Mouse (Mus musculus): ENCODE results near the gene Gfod1.

The Gfod1 gene

DNA sequence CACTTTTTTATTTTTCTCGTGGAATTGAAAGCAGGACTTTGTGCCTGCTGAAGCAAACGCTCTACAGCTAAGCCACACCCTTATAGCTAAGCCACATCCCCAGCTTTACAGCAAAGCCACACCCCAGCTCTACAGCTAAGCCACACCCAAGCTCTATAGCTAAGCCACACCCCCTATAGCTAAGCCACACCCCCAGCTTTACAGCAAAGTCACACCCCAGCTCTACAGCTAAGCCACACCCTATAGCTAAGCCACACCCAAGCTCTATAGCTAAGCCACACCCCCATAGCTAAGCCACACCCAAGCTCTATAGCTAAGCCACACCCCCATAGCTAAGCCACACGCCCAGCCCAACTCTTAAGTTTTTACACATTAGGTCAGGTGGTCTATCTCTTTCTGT is 42.7 kb downstream of the Gfod1 start:
- no peak for DNase-seq

DNA sequence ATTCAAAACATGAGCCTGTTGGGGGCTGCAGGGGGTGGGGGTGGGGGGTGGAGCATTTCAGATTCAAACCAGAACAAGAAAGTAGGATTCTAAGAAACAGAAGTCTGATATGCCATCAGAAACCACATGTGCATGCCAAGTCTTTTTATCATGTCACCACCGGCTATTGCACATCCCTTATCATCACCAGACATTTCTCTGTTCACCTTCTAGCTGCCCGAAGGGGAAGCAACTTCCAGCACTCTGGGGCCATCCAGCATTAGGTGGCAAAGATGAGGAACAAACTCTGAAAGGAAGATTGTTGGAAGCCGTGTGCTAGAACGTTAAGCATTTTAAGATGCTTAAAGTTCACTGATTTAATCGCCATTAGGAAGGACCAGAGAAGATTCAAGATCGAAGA is 43.2 kb downstream of the Gfod1 start:
- DNase-seq, result no peak

DNA sequence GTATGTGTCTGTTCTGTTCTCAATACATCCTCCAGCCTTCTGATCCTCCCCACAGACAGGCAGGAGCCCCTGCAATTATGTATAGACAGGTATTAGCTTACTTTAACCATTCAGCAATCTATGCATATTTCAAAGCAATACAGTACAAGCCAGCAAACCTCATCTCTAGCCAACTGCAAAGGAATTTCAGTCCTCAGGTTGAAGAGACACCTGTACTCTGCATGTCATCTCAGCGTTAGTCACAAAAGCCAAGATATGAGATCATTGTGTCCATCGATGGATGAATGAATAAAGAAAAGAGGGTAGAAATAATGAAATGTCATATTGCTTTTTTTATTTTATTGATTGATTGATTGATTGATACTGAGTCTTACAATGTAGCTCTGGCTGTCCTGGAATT is 47.5 kb downstream of the Gfod1 start:
- DNase-seq, result no peak

DNA sequence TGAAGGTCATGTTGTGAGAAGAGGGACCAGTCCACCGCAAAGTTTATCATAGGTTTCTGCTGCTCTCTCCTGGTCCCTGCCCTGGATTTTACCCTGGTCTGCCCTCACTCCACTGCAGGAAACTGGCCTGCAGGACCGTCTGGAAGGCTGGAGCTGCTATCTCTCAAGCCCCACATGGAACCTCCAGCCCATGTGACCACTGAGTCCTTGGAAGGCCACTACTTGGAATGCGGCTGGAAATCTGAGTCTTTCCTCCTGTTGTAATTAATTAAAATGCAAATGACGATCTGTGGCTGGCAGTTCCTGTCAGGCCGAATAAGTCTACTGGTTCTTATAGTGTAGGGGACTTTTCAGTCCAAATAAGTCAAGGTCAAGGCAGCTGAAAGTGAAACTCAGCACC is 50.4 kb downstream of the Gfod1 start:
- DNase-seq, result no peak

DNA sequence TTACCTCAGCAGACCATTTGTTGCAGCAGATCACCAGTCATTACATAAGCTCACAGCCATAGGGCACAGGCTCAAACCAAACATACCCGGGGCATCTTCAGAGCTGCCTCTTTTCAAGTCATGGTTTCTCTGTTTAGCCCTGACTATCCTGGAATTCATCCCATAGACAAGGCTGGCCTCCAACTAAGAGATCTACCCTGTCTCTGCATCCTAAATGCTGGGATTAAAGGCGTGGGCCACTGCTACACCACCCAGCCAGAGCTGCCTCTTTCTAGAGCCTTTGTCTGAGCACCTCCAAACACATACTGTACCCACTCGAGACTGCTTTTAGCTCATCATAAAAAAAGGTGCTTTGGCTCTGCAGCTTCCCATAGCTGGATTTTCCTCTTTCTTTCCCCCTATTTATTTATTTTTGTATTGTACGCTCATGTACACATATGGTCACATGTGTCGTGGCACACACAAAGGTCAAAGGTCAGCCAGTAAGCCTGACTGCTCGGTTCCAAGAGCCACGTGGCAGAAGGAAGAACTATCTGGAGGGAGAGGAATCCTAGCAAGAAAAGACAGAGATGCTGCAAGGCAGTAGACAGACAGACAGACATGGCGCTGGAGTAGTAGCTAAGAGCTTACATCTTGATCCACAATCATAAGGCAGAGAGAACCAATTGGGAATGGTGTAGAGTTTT is 51.7 kb downstream of the Gfod1 start:
- no peak for DNase-seq

DNA sequence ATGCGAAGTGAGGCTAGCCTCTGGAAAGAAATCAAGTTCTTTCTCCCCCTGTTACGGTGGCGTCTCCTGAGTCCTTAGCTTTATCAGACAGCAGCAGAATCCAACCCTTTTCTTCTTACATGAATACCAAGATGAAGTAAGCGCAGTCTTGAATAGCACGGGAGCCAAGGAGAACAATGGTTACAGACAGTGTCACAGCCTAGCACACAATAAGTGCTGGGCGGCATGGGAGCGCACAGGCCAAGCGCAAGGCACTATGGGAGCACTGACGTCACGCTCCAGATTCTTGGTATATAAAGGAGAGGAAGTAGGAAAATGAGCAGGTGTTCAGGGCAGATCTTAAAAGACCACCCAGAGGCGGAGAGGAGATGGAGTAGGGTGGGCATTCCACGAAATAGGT is 52.6 kb downstream of the Gfod1 start:
- DNase-seq, result no peak

DNA sequence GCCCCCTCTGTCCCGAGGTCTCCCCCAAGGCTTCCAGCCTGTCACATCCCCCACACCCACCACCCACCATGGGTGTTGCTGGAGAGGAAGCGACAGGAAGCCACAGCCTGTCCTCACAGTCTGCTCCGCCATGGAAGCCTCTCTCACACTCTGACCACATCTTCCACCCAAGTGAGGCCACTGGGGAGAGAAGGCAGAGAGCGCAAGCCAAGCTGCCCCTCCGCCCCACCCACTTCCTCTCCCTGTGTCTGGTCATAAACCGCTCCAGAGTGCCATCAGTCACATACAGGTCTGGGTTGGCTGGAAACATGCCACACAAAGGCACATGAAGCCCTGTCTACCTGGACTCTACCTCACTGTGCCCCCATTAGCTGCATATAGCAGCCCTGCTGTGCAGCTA is 53.3 kb downstream of the Gfod1 start:
- no peak for DNase-seq

DNA sequence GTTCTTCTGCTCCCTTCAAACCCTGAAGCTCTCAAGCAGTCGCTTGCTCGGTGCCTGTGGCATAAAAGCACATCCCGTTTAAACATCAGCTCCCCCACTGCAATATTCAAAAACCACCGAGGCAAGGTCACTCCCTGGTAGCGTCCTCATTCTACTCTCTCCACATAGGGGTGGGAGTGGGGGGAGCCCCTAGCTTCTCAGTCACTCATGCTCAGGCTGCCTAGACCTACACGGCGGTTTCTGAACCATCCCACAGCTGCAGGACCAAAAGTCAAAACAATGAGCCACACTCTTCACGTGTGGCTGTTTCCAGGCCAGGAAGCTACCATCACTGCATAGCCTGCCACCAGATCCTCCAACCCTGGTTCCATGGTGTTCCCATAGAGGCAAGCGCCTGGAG is 53.9 kb downstream of the Gfod1 start:
- no peak for DNase-seq

DNA sequence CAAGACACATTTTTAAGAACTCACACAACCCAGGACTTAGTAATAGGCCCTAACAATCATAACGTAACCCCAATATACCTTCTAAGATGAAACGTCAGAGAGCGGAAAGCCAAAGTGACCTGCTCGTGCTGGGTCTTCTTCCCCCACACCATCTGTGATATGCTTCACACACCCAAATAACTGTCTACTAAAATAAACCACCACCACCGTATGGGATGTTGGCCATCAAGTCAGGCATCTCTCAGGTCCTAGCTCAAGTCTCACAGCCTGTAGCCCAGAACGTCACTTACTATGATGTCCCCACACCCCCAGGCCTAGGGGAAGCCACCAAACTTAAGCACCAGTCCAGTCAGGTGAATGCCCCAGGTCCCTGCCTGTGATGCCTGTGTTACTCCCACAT is 55.6 kb downstream of the Gfod1 start:
- DNase-seq, result no peak

DNA sequence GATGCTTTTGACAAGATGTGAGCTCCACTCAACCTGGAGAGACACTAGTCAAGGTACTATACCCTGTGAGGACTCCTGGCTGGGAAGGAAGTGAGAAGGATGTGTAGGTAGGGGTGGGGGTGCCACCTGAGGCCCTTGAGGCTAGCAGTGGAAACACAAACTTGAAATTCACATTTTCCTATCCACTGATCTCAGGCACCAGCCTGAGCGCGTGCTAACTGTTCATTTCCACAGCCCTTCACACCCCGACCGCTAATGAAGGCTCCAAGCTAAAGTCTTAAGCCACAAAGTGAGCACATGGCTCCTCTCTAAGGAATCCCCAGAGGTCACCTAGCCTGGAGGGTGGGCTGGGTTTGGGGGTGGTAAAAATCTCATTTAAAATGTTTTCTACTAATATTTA is 57.1 kb downstream of the Gfod1 start:
- DNase-seq, result no peak

DNA sequence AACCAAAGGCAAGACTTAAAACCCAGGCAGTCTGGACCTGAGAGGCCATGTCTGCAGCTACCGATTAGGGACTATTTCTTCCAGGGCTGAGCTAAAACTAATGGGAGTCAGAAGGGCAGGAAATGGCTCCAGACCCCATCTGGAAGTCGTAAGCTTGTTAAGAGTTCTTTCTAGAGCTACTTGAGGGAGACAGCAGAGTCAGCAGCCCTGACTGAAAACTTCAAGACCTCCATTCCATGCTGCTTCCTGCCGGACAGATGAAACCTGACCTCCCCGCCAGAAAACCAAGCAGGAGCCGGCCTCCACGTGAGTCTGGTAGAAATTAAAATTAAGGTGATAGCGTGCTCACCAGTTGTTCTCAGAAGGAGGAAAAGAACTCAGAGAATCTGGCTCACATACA is 60.2 kb downstream of the Gfod1 start:
- no peak for DNase-seq

DNA sequence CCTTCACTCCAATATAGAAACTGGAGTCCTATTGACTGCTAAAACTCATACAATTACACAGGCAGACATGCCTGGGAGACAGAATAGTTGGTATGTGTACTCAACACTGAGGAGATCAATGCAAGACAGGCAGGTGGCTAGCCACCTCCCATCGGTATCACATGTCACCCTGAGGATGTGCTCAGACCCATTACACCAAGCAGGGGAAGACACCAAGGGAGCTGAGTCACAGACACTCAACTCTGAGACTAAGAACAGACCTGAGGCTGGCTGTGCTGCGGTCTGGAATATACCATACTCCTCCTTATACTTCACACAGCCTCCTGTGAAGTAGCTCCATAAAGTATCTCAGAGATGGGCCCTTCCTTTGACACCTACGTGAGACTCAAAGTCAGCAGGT is 60.7 kb downstream of the Gfod1 start:
- no peak for DNase-seq

DNA sequence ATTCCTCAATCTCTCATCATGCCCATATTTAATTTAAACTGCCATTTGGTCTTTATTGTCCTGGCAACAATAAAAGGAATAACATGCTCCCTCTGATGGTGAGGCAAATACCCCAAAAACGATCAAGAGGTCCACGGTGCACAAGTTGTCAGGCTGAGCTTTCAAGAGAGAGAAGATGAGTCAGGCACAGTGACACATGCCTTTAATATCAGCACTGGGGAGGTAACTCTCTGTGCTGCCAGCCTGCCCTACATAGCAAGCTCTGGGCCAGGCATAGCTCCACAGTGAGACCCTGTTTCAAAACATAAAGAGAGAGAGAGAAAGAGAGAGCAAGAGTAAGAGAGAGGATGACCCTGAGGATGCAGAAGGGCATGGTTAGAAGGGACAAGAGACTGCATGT is 62.2 kb downstream of the Gfod1 start:
- DNase-seq, result no peak

DNA sequence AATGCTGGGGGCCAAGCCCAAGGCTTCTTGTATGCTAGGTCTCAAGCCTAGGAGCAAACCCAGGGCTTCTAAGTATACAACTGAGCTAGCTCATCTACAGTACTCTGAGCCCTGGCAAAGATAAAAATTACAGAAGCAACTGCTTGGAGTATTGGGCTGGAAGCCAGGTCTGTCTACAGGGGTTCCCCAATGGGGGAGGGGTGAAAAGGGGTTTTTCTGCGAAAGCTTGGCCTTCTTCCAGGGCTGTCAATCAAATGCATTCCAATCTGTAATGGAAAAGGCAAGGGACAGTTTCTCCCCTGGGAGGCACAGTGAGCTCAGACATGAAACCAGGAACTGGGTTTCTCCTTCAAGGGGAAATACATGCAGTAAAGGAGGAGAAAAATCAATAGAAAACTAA is 62.9 kb downstream of the Gfod1 start:
- DNase-seq, result no peak

DNA sequence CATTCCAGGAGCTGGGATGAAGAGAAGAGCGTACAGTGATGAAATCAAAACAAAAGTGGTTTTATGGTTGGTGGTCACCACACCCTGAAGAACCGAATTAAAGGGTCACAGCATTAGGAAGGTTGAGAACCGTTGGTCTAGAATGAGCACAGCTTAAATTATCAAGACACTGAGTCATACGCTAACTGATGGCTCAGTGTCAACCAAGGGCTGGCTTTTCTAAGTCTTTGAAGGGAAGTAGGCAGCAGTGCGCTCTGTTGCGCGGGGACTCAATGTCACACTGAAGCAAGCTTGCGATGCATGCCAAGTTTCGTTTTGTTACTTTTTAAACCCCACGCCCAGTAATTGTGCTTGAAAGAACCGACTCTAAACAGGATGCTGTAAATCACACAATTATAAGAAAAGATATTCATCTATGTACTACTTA is 64.2 kb downstream of the Gfod1 start:
- no peak for DNase-seq

DNA sequence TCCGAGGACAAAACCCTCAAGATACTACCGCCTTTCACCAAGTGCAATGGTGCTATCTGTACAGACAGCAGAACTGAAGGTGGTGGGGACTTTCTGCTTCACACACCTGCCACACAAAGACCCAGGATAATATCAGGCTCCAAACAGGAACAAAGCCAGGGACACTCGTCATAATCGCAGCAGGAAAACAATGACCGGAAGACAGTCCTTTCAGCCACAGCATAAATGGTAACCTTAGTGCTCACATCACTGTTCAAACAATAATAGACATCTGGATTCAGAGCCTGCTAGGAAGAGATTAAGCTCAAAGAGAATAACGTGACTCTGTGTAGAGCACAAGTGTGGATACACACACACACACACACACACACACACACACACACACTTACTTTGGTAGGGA is 67.3 kb downstream of the Gfod1 start:
- DNase-seq, result no peak

DNA sequence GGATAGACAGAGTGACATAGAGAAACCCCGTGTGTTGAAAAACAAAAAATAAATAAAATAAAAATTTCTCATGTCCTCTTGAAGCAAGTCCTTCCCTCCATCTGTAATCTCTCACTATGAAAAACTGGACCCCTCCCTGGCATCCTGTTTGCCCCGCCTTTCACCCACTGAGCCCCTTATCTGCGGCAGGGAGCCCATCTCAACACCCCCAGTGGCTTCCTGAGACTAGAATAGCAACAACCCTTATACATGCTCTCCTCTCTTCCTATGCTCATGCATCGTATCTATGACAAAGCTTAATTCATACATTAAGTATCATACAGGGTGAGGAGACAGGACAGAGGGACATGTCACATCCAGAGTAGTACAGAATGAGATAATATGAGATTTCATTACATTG is 68.0 kb downstream of the Gfod1 start:
- no peak for DNase-seq

DNA sequence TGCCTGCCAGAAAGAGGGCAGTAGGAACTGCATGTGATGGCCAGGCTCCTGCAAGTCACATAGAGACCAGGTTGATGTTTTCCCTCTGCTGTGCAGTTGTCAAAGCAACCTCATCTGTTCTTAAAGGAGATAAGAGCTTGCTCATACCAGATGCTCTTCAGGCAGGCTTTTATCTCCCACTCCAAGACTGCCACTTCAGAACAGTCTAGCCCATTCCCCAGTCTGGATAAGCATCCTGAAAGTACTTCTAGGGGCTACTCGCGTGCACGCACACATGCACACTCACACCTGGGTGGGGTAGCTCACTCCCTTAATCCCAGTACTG is 68.4 kb downstream of the Gfod1 start:
- no peak for DNase-seq

DNA sequence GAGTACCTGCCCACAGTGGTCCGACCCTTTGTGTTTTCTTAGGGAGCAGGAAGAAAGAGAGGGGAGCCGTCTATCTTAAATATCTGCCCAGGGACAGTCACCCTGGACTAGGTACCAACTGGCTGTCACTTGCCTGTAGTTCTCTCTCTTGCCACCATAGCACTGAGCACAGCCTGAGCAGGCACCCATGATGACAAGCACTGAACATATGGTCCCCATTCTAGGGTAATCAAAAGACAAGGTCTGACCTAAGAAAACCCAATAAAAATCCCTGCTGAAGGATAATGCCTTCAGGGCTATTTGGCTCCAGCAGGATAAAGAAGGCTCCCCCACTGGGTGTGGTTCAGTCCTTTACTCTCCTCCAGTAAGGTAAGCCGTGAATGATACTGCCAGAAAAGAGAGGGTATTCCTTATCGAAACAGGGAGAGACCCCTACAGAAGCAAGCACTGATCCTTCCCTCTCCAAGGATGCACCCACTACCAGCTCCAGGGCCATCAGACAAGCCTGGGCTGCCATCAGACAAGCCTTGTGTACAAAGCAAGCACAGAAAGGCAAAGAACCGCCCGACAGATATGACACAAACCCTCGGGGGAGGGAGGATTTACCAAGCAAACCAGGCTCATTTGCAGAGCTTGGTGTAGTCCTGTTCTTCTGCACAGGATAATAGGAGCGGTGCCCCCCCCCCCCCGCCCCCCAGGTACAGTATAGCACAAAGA is 68.9 kb downstream of the Gfod1 start:
- DNase-seq, result no peak

DNA sequence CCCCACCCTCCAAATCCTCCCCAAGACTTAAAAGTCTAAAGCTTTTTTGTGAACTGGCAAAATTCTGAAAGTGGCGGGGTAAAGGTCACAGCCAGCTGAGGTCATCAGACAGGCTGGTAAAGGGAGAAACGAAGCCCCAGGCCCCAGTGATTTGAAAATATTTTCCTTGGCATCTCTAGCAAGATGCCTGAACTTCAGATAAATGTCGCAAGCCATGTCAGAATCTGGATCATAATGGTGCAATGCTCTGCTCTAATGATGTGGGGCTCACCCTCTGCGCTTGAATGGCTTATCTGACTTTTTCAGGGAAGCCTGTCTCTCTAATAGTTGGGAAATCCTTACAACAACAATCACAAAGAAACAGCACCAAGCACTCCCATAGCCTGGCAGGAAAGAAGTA is 70.6 kb downstream of the Gfod1 start:
- no peak for DNase-seq

DNA sequence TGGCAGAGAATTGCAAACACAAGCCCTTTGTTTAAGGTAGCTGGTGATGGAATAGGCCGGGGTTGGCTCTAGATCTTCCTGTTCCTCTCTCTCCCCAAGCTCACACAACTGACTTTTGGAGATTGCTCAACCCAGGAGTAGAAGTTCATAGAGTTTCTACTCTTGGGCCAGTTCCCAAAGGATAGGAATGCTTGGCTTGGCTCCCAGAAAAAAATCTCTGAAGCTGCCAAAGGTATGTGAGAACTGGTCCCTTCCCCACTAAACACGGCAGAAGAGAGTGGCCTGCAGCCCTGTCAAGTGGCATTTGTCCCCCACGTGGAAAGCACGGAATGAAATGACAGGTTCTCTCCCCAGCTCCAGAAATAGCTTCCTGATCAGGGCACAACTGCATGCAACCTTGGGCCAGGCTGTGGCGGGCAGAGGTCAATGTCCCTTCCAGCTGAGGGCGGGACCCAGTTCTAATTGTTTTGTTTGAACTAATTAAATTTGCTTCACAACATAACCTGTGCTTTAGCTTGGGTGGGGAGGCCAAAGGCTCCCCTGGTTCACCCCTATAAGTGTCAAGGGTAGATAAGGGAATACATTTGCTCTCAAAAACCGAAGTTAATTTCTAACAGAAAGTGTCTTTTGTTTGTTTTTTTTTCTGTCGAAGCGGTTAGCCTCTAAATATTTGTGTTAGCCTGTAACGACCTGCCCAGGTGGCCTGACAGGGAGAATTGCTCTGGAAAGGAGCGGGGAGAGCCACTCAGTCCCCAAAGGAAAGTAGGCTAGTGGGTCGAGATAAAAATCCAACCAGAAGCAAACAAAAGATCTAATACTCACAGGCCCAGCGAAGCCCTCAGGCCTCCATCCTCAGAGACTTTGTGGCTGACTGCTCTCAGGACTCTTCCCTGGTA is 71.8 kb downstream of the Gfod1 start:
- no peak for DNase-seq

DNA sequence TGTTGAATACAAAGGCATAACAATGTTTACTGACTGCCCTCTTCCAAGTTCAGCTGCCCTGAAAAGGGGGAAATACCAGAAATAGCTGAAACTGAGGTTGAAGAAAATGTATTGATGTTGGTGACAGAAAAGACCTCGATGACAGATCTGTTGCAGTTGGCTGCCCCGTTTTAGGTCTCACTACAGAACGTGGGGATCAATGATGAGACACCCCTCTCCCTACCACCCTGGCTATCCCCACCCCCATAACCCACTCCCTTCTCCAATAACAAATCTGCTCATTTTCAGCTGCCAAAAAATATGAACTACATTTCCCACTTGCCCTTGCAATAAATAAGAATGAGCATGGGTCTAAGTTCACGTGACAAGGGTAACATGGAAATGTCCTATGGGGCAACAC is 73.1 kb downstream of the Gfod1 start:
- DNase-seq, result no peak

DNA sequence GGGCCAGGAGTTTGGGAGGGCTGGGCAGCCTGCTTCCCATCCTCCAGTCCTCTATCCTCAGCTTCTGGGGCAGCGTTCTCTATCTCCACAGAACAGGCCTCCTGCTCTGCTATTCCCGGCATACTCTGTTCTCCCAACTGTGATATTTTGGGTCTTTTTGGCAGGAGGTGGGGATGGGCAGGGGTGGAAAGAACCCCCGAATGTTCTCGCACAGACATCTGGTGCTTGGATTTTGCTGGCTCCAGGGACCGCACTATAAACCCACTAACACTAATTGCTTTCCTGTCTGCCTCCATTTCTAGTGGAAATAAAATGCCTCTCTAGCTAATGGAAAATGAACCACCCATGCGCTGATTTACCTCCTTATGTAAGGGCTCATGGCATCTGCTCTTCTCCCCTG is 73.7 kb downstream of the Gfod1 start:
- no peak for DNase-seq

DNA sequence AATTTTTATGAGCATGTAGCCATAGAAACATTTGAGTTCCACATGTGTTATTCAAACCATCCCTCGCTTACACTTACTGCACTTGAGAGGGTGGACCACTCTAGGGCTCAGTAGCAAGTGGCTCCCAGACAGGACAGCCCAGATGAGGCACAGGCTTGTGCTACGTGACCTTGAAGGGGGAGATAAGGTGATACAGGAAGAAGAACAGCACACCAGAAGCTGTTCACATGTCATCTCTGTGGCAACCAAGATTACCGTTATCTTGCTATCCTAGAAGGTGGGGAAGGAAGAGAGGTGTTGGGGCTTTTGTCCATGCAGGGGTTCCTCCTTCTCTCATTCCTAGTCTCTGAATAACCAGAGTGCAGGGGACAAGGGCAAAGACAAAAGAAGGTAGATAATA is 74.2 kb downstream of the Gfod1 start:
- no peak for DNase-seq

Data from cerebellum, adult 8-10 months (tissue).